Mouse (Mus musculus) megakaryocyte-erythroid progenitor cell, adult 5 weeks (primary cell): ENCODE data around the gene Zfp689. TPM values are rescaled to one million over a fixed set of nuclear protein-coding genes. Genes with fewer than 3 reads are reported as not detected.

Experiments used
- polyA plus RNA-seq: library from polyadenylated mRNA; stranded (reverse); fragments of >175 nt; gene quantifications from 2 replicates; pipeline ENCODE4 v1.2.3, GENCODE M21; 2012

Gene Zfp689
- 11.6 and 13.2 TPM in 2 replicates for polyA plus RNA-seq

DNA sequence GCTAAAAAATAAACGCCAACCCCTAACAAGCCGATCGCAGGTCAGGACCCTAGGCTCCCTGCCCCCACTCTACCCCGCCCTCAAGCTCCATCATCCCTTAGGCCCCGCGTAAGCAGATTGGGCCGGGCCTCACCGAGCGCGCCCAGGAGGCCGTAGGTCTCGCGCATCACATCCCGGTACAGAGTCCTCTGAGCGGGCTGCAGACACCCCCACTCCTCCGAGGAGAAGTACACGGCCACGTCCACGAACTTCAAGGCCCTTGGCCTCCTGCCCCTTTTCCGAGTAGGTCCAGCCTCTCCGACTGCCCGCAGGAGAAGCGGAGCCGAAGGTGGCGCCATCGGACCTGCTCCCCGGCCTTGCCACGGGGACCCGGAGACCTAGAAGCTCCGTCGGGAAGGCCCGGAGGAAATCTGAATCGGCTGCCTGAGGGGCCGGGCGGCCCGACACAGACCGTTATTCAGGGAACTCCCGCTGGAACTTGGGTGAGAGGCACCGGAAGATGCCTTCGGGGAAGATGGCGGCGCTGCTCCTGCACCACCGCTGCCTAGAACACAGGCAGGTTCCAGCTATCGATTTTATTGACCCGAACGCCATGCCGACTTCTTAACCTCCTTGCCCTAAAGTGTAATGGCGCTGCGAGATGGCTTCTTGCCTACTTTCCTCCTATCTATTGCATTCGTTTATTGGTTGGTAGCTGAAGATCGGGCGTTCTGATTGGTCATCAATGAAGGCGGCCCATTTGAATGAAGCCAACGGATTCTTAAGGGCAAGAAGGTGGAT, at the start of gene Zfp689:
TSS of gene Zfp689 (minus strand) at position 638 of the 780 bp plus-strand sequence.

GRCm38 (mm10) chr7:127478635-127479317, 29.8 kb upstream of the Zfp689 start, which contains the start of gene Fbrs:
Gene Fbrs (plus strand): TSS chr7:127479199.

DNA sequence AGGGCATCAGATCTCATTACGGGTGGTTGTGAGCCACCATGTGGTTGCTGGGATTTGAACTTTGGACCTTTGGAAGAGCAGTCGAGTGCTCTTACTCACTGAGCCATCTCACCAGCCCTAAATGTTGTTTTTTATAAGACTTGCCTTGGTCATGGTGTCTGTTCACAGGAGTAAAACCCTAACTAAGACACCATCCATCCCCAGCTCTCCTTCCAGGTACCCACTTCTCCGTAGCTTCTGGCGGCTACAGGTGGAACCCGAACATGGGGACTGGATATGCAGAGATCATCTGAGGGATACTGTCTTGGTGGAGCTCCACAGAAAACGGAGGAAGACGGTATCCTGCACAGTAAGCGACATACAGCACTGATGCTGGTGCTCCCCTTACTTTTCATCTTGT, 10.4 kb upstream of the Zfp689 start, which contains the start of gene Prr14:
TSS of gene Prr14 (plus strand) at position 301 of the 400 bp plus-strand sequence.

DNA sequence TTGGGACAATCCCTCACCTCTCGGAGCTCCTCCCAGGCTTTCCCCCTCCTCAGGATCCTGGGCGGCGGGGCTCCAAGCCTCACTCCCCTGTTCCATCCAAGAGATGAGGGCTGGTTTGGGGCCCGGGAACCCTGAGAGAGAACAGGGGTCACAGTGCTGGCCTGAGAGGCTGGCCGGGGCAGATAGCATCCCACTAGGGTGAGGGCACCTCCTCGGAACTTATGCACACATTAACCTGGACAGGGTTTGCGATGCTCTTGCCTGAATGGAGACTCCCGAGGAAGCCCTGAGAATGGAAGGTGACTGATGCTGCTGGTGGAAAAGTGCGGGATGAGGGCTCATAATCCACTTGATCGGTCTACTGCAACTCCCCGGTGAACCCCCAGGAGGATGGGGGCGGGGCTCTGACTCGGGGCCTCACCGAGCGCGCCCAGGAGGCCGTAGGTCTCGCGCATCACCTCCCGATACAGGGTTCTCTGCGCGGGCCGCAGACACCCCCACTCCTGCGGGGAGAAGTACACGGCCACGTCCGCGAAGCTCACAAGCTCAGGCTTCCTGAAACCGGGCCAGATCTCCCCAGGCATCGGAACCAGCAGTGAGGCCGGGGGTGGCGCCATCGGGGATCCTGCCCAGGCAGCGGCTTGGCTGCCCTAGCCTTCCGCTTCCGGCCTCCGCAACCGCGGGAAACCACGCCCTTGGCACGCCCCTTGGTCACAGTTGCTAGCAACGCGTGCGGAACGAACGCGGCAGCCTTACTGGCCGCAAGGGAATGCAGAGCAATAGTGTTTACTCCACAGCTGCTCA, 27.4 kb downstream of the Zfp689 start, which contains the start of gene Zfp688:
TSS of gene Zfp688 (minus strand) at position 681 of the 804 bp plus-strand sequence.

DNA sequence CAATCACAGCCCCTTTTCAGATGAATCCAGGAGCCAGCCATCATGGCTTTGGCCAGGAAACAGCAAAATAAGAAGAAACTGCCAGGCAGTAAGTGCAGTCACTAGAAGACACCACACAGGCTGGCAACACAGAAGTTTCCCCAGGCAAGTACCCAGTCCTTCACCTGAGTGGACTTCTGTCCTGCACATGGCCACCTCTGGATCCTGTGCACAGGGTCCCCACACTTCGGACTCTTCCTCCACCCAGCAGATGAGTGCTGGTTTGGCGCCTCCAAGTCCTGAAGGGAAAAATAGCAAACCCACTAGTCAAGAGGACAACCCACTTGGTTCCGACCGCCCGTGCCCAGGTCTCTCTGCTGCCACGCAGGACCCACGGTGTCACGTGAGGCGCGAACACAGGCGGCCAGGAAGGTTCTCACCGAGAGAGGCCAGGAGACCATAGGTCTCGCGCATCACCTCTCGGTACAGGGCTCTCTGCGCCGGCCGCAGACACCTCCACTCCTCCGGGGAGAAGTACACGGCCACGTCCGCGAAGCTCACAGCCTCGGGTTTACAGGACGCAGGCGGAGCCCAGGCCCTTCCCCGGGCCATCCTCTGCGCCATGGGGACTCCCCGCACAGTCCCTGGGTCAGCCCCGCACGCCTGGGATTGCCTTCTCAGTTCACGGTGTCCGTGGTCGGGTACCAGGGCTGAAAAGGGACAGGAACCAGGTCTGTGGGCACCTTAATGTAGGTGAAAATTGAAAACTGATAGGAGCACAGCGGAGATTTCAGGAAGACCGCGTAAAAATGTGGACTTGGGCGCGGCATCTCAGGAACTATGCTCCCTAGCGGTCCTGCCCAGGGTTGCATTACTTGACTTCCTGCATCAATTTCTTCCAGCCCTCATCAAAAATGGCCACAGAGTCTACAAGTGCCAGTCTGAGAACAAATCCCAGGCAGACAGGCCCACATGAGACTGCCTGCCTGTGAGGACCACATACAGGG, 42.7 kb downstream of the Zfp689 start, which contains the start of gene Zfp764:
TSS of gene Zfp764 (minus strand) at position 821 of the 986 bp plus-strand sequence.

DNA sequence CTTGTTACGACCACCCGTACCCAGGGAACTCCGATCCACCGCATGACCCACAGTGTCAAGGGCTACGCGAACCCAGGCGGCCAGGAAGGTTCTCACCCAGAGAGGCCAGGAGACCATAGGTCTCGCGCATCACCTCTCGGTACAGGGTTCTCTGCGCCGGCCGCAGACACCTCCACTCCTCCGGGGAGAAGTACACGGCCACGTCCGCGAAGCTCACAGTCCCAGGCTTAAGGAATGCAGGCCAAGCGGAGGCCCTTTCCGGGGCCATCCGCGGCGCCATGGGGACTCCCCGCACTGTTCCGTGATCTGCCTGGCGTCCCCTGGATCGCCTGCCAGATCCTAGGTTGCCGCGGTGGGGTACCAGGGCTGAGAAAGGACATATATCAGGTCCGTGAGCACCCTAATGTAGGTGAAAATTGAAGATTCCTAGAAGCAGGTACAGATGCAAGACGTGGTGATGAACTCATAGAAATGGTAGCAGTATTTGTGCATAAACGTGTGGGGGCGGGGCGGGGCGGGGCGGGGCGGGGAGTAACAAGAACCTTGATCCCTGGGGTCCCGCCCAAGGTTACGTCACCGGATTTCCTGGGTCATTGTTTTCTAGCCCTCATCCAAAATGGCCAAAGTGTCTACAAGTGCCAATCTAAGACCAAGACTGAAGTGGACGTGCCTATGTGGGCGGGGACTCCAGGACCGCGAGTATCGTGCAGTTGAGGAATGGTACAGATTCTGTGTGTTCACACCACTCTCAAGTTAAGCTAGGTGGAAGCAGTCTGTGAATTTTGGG, 55.6 kb downstream of the Zfp689 start, which contains the start of gene E430018J23Rik:
TSS of gene E430018J23Rik (minus strand) at position 473 of the 787 bp plus-strand sequence.

Other genes starting within 250 kb of the Zfp689 start
- 65.6 and 68.1 TPM in 2 replicates for gene Tbc1d10b, start 240.7 kb downstream of the Zfp689 start, polyA plus RNA-seq
- gene Mylpf, start 240.3 kb downstream of the Zfp689 start, polyA plus RNA-seq: 1.6 and 3.1 TPM in 2 replicates
- 21.1 and 24.7 TPM in 2 replicates for gene Zfp553, start 216.1 kb downstream of the Zfp689 start, polyA plus RNA-seq
- 148 and 225 TPM in 2 replicates for gene Sept1, start 216.0 kb downstream of the Zfp689 start, polyA plus RNA-seq
- 82.3 and 89.5 TPM in 2 replicates for gene Zfp771, start 204.9 kb downstream of the Zfp689 start, polyA plus RNA-seq
- gene Dctpp1, start 188.4 kb downstream of the Zfp689 start, polyA plus RNA-seq: 154 and 169 TPM in 2 replicates
- 27.0 and 35.1 TPM in 2 replicates for gene Sephs2, start 175.1 kb downstream of the Zfp689 start, polyA plus RNA-seq
- 25.1 and 29.6 TPM in 2 replicates for gene Itgal, start 152.9 kb downstream of the Zfp689 start, polyA plus RNA-seq
- 29.2 and 33.9 TPM in 2 replicates for gene Zfp768, start 103.6 kb downstream of the Zfp689 start, polyA plus RNA-seq
- 5.6 and 7.2 TPM in 2 replicates for gene Zfp747, start 73.1 kb downstream of the Zfp689 start, polyA plus RNA-seq
- gene 9130019O22Rik, start 62.0 kb downstream of the Zfp689 start, polyA plus RNA-seq: 0.43 and 0.74 TPM in 2 replicates
- 8.6 and 11.3 TPM in 2 replicates for gene E430018J23Rik, start 55.5 kb downstream of the Zfp689 start, polyA plus RNA-seq
- 1.5 and 1.8 TPM in 2 replicates for gene Zfp764, start 42.3 kb downstream of the Zfp689 start, polyA plus RNA-seq
- 11.3 and 11.9 TPM in 2 replicates for gene Zfp688, start 27.1 kb downstream of the Zfp689 start, polyA plus RNA-seq
- gene Prr14, start 10.5 kb upstream of the Zfp689 start, polyA plus RNA-seq: 92.8 and 98.3 TPM in 2 replicates
- gene Fbrs, start 30.0 kb upstream of the Zfp689 start, polyA plus RNA-seq: 625 and 719 TPM in 2 replicates
- 35.3 and 51.2 TPM in 2 replicates for gene Srcap, start 62.8 kb upstream of the Zfp689 start, polyA plus RNA-seq
- gene Gm42715, start 70.4 kb upstream of the Zfp689 start, polyA plus RNA-seq: 30.8 and 43.6 TPM in 2 replicates
- 1.3 and 2.0 TPM in 2 replicates for gene Tmem265, start 112.2 kb upstream of the Zfp689 start, polyA plus RNA-seq
- 75.3 and 94.9 TPM in 2 replicates for gene Phkg2, start 124.2 kb upstream of the Zfp689 start, polyA plus RNA-seq
- gene Ccdc189, start 139.4 kb upstream of the Zfp689 start, polyA plus RNA-seq: 2.8 and 5.3 TPM in 2 replicates
- gene Rnf40, start 139.6 kb upstream of the Zfp689 start, polyA plus RNA-seq: 51.4 and 68.4 TPM in 2 replicates
- 22.5 and 24.1 TPM in 2 replicates for gene Zfp629, start 166.6 kb upstream of the Zfp689 start, polyA plus RNA-seq